Mouse (Mus musculus) testis, postnatal 14 days (tissue): Measurements from ENCODE around the gene Haspin.

Source experiments
- DNase-seq: peaks from one replicate; pipeline ENCODE4 v3.0.0; 2021; ENCODE audit warnings: low spot score

Gene Haspin

DNA sequence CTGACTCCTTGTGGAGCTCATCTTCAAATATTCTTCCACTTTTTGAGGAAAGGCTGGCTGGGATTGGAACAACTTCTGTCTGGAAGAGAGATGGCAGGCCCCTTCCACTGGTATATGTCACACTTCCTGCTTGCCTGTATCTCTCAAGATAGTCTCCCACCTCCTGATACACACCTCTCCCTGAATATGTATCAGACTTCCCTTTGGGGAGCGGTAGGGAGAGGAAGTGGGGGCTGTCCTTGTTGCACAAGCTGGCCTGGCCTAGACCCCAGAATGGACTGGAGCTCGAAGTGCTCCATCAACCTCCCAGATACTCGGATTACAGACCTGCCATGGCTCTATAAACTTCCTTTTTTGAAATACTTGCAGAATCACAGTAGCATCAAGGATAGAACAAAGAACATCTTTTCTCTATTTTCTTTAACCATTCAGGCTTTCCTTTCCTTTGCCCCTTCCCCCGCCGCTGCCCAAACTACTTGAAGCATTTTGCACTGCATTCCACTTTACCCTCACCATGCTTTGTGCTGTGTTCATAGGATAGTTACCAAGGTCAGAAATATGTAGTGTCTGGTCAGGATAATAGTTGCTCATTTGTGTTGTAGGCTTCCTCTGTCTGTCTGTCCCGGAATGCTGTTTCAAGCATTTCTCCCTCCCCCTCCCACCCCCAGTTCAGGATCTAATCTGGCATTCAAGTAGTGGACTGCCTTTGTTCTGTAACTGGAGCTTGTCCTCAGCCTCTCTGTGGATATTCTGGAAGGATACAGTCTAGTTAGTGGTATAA lies 50.2 kb downstream of the Haspin start:
- no peak for DNase-seq
